Comparison of ENCODE assay signal across 26 mouse cellular contexts in the genomic region with DNA sequence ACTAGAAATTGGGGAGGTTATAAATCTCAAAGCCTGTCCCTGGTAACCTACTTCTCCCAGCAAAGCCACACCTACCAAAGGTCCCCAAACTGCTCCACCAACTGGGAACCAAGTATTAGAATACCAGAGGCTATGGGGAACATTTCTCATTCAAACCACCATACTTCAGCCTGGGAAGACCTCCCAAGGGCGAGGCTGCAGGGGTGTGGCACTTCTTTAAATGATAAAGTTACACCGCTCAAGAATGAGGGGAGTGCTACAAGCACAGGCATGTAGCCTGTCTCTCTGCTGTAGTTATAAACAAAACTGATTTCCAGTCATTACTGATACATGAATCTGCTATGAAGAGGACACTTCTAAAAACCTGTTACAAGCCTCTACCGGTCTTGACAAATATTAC.
DNase-seq lines count a peak whose midpoint lies in the region; ATAC-seq lines count a peak whose summit lies in the region.
"Had no signal": no experiment of that assay in that cellular context is flagged by ENCODE, and none has a peak within 500 bp of the region (broad histone marks: within the 10 kb centered on the region; RNA-seq: fewer than 3 reads in every experiment).

No protein-coding gene starts in this region.

- 76% methylated on average over 3 of the region's 3 CpGs for WGBS in embryonic facial prominence, embryonic 14.5 days
- WGBS in embryonic facial prominence, embryonic 10.5 days = 87% methylated on average over 3 of the region's 3 CpGs
- 43% methylated on average over 3 of the region's 3 CpGs for WGBS in liver, embryonic 13.5 days (ENCODE audit: insufficient replicate concordance)
- WGBS in midbrain, embryonic 10.5 days = 91% methylated on average over 3 of the region's 3 CpGs

- no peak overlapping the region for H3K9ac ChIP-seq in embryonic facial prominence, embryonic 14.5 days (ENCODE audit: low read depth, low read length)
- H3K9ac ChIP-seq in liver, embryonic 13.5 days = no peak overlapping the region
- H3K9ac ChIP-seq: embryonic facial prominence, embryonic 15.5 days; heart, embryonic 15.5 days; hindbrain, embryonic 13.5 days had no signal

- no peak overlapping the region for H3K4me2 ChIP-seq in embryonic facial prominence, embryonic 14.5 days (ENCODE audit: low read depth, low read length)
- H3K4me2 ChIP-seq in liver, embryonic 13.5 days = 0 out of 2 replicates have a peak overlapping the region, but pooled peaks have one; percentile 6
- H3K4me2 ChIP-seq: embryonic facial prominence, embryonic 15.5 days; heart, embryonic 11.5 days; heart, embryonic 15.5 days; hindbrain, embryonic 13.5 days had no signal

- DNase-seq in embryonic facial prominence, embryonic 14.5 days (ENCODE audit: low spot score) = peak; percentile 23
- DNase-seq in embryonic facial prominence, embryonic 10.5 days (ENCODE audit: low spot score) = no peak
- DNase-seq in liver, embryonic 13.5 days = no peak
- no peak for DNase-seq in liver
- peak; percentile 23 for DNase-seq in c-Kit-positive CD71-positive TER-119-negative erythroid progenitor cells, embryonic 14.5 days (ENCODE audit: low read depth)
- no peak for DNase-seq in midbrain, embryonic 10.5 days (ENCODE audit: low spot score)
- DNase-seq: adrenal gland, adult 2 months; adrenal gland, postnatal 25 days; B cell, adult 2 months; cerebellum, adult 11 months; cerebellum, adult 8-10 months; cerebellum, postnatal 25 days; gastrocnemius, adult 2 months; gastrocnemius, postnatal 36 days; heart, adult 18-20 months; heart, postnatal 14 days had no signal

- no peak overlapping the region for H3K4me3 ChIP-seq in embryonic facial prominence, embryonic 14.5 days (ENCODE audit: low read depth, low read length)
- H3K4me3 ChIP-seq in embryonic facial prominence, embryonic 10.5 days = no peak overlapping the region
- H3K4me3 ChIP-seq in liver, embryonic 13.5 days (replicated peaks) = no peak overlapping the region
- no peak overlapping the region for H3K4me3 ChIP-seq in midbrain, embryonic 10.5 days
- H3K4me3 ChIP-seq: embryonic facial prominence, embryonic 15.5 days; erythroblast, embryonic 14.5 days; forebrain, embryonic 10.5 days; gastrocnemius, adult 2 months; heart, embryonic 15.5 days; hindbrain, embryonic 13.5 days had no signal

- H3K27me3 ChIP-seq in embryonic facial prominence, embryonic 14.5 days (replicated peaks; ENCODE audit: control insufficient read depth, insufficient read depth, low read length) = no peaks in the 10 kb centered on the region
- no peaks in the 10 kb centered on the region for H3K27me3 ChIP-seq in embryonic facial prominence, embryonic 10.5 days (replicated peaks; ENCODE audit: low read depth, poor library complexity, severe bottlenecking)
- H3K27me3 ChIP-seq in liver, embryonic 13.5 days = no peaks in the 10 kb centered on the region
- H3K27me3 ChIP-seq in midbrain, embryonic 10.5 days (ENCODE audit: low read depth, poor library complexity, severe bottlenecking) = no peaks in the 10 kb centered on the region
- H3K27me3 ChIP-seq: embryonic facial prominence, embryonic 15.5 days; heart, embryonic 15.5 days; hindbrain, embryonic 13.5 days had no signal

- no peaks in the 10 kb centered on the region for H3K9me3 ChIP-seq in embryonic facial prominence, embryonic 14.5 days (ENCODE audit: control insufficient read depth, low read length)
- no peaks in the 10 kb centered on the region for H3K9me3 ChIP-seq in embryonic facial prominence, embryonic 10.5 days
- H3K9me3 ChIP-seq in liver, embryonic 13.5 days (replicated peaks) = no peaks in the 10 kb centered on the region
- no peaks in the 10 kb centered on the region for H3K9me3 ChIP-seq in midbrain, embryonic 10.5 days (replicated peaks)
- H3K9me3 ChIP-seq: embryonic facial prominence, embryonic 15.5 days; forebrain, embryonic 10.5 days; heart, embryonic 15.5 days; hindbrain, embryonic 13.5 days had no signal

- ATAC-seq in embryonic facial prominence, embryonic 14.5 days (ENCODE audit: low read depth) = no peak
- ATAC-seq in liver, embryonic 13.5 days (ENCODE audit: low read depth) = peak; percentile 72; the same call in 1 of the 2 replicates
- ATAC-seq in activated CD4-positive, CD25-positive, alpha-beta regulatory T cell, adult 4 months = no peak
- ATAC-seq: CD4-positive, CD25-positive, alpha-beta regulatory T cell, adult 4 months; forebrain, embryonic 14.5 days; hindbrain, postnatal 0 days had no signal

- peaks cover 8% of the 10 kb centered on the region; the same call in 1 of the 2 replicates for H3K36me3 ChIP-seq in embryonic facial prominence, embryonic 14.5 days (ENCODE audit: control insufficient read depth, insufficient read depth, low read length)
- H3K36me3 ChIP-seq in embryonic facial prominence, embryonic 10.5 days (replicated peaks) = peaks cover 28% of the 10 kb centered on the region
- H3K36me3 ChIP-seq in liver, embryonic 13.5 days = no peaks in the 10 kb centered on the region; the same call in 1 of the 2 replicates
- H3K36me3 ChIP-seq in midbrain, embryonic 10.5 days = peaks cover 27% of the 10 kb centered on the region
- H3K36me3 ChIP-seq: heart, embryonic 15.5 days had no signal

- 0 out of 2 replicates have a peak, but pooled peaks cover 6% of the 10 kb centered on the region for H3K4me1 ChIP-seq in embryonic facial prominence, embryonic 14.5 days (ENCODE audit: control insufficient read depth, insufficient read depth, low read length)
- no peaks in the 10 kb centered on the region for H3K4me1 ChIP-seq in embryonic facial prominence, embryonic 10.5 days
- peaks cover 21% of the 10 kb centered on the region for H3K4me1 ChIP-seq in liver, embryonic 13.5 days (replicated peaks)
- H3K4me1 ChIP-seq in midbrain, embryonic 10.5 days = peaks cover 7% of the 10 kb centered on the region; the same call in 1 of the 2 replicates
- H3K4me1 ChIP-seq: forebrain, embryonic 10.5 days had no signal

- no peak overlapping the region for H3K27ac ChIP-seq in embryonic facial prominence, embryonic 14.5 days (replicated peaks; ENCODE audit: low read depth, low read length)
- no peak overlapping the region for H3K27ac ChIP-seq in embryonic facial prominence, embryonic 10.5 days (replicated peaks)
- no peak overlapping the region for H3K27ac ChIP-seq in liver, embryonic 13.5 days
- H3K27ac ChIP-seq in midbrain, embryonic 10.5 days (replicated peaks) = no peak overlapping the region
- H3K27ac ChIP-seq: embryonic facial prominence, embryonic 15.5 days; forebrain, embryonic 10.5 days; gastrocnemius, adult 2 months; heart, embryonic 15.5 days; hindbrain, embryonic 13.5 days; hindbrain, postnatal 0 days had no signal

Comparison
In these comparisons a context has a peak if more than half of its experiments do, and no peak if none do; other contexts are left out.
1. DNase-seq: peak in embryonic facial prominence, embryonic 14.5 days (single experiment) and c-Kit-positive CD71-positive TER-119-negative erythroid progenitor cells, embryonic 14.5 days (single experiment); none in embryonic facial prominence, embryonic 10.5 days (single experiment), liver, embryonic 13.5 days (single experiment), liver (single experiment) and midbrain, embryonic 10.5 days (single experiment).